ENCODE assay signal across 7 mouse cellular contexts in the genomic region with DNA sequence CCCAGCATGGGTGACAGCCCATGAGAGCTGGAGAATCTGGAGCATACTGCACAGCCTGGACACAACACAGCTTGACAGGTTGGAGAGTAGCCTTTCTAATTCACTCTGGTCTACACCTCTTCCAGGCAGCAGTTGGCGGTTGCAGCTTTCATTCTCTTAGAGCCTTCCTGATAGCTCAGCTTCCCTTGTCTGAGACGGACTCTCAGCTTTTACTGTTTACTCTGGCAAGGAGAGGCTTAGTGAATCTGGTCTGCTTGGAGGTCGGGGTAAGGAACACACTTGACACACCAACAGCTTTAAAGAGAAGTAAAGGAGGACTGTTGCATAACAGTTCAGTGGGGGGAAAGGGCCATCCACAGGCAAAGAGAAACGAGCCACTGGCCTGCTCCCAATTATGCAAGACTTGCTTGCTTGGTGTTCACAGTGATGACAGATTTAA. TPM values are rescaled to one million over a fixed set of nuclear protein-coding genes. Genes with fewer than 3 reads are reported as not detected.
DNase-seq lines count a peak whose midpoint lies in the region; ATAC-seq lines count a peak whose summit lies in the region.

No protein-coding gene starts in this region.

- peak; percentile 54 for ATAC-seq in forebrain, embryonic 16.5 days
- no peak for ATAC-seq in hindbrain, embryonic 12.5 days (ENCODE audit: low FRiP score)

- H3K4me2 ChIP-seq in forebrain, embryonic 16.5 days (ENCODE audit: low read length): 0 out of 2 replicates have a peak overlapping the region, but pooled peaks have one; percentile 0
- no peak overlapping the region for H3K4me2 ChIP-seq in hindbrain, embryonic 12.5 days (replicated peaks)

- DNase-seq in NIH3T3 (ENCODE audit: low read depth): peak; percentile 59
- peak; percentile 53 for DNase-seq in adrenal gland, postnatal 25 days
- DNase-seq in lung, adult 18-20 months: peak; percentile 85 to 92
- peak; percentile 15 for DNase-seq in ovary, postnatal 36 days (ENCODE audit: low spot score)
- no peak for DNase-seq in natural killer cell, adult 2 months (ENCODE audit: low spot score in 2 of 2)

- no peaks in the 10 kb centered on the region for H3K9me3 ChIP-seq in forebrain, embryonic 16.5 days (ENCODE audit: control insufficient read depth, low read length)
- no peaks in the 10 kb centered on the region for H3K9me3 ChIP-seq in hindbrain, embryonic 12.5 days (replicated peaks)

- 23% methylated on average over 4 of the region's 4 CpGs for WGBS in forebrain, embryonic 16.5 days
- 63% methylated on average over 4 of the region's 4 CpGs for WGBS in hindbrain, embryonic 12.5 days

- H3K27ac ChIP-seq in forebrain, embryonic 16.5 days (ENCODE audit: low read length): peak overlapping the region; percentile 76
- H3K27ac ChIP-seq in hindbrain, embryonic 12.5 days: peak overlapping the region; percentile 76

- no peak overlapping the region for H3K9ac ChIP-seq in forebrain, embryonic 16.5 days (replicated peaks; ENCODE audit: low read depth, low read length)
- H3K9ac ChIP-seq in hindbrain, embryonic 12.5 days: no peak overlapping the region

- H3K36me3 ChIP-seq in forebrain, embryonic 16.5 days (ENCODE audit: control insufficient read depth, insufficient read depth): no peaks in the 10 kb centered on the region
- H3K36me3 ChIP-seq in hindbrain, embryonic 12.5 days: no peaks in the 10 kb centered on the region

- no peaks in the 10 kb centered on the region for H3K27me3 ChIP-seq in forebrain, embryonic 16.5 days (replicated peaks; ENCODE audit: control insufficient read depth, insufficient read depth, low read length)
- H3K27me3 ChIP-seq in hindbrain, embryonic 12.5 days: no peaks in the 10 kb centered on the region

- H3K4me3 ChIP-seq in forebrain, embryonic 16.5 days (replicated peaks; ENCODE audit: low read length): no peak overlapping the region
- H3K4me3 ChIP-seq in hindbrain, embryonic 12.5 days: no peak overlapping the region

- H3K4me1 ChIP-seq in forebrain, embryonic 16.5 days (replicated peaks; ENCODE audit: control insufficient read depth, insufficient read depth, low read length): peaks cover 22% of the 10 kb centered on the region
- peaks cover 21% of the 10 kb centered on the region for H3K4me1 ChIP-seq in hindbrain, embryonic 12.5 days

RNA-seq across cellular contexts. Expression of a gene that starts 22.1 kb away (rescaled TPM):
- total RNA-seq in adrenal gland, postnatal 25 days (2021): 33.3 and 34.4 TPM in 2 replicates
- polyA plus RNA-seq in forebrain, embryonic 16.5 days (2015; fragmentation: Nextera tagmentation; extraction: Ambion mirVana): 42.1 and 42.2 TPM in 2 replicates
- polyA plus RNA-seq in hindbrain, embryonic 12.5 days (2016; fragmentation: Nextera tagmentation; extraction: Ambion mirVana): 41.5 and 47.4 TPM in 2 replicates

RNA-seq across cellular contexts. Expression of a gene that starts 46.2 kb away (rescaled TPM):
- 31.7 and 33.5 TPM in 2 replicates for total RNA-seq in adrenal gland, postnatal 25 days (2021)
- polyA plus RNA-seq in forebrain, embryonic 16.5 days (2015; fragmentation: Nextera tagmentation; extraction: Ambion mirVana): 27.4 and 27.7 TPM in 2 replicates
- 20.2 and 20.6 TPM in 2 replicates for polyA plus RNA-seq in hindbrain, embryonic 12.5 days (2016; fragmentation: Nextera tagmentation; extraction: Ambion mirVana)

RNA-seq across cellular contexts. Expression of a gene that starts 47.1 kb away (rescaled TPM):
- total RNA-seq in adrenal gland, postnatal 25 days (2021): 98.3 and 127 TPM in 2 replicates
- polyA plus RNA-seq in forebrain, embryonic 16.5 days (2015; fragmentation: Nextera tagmentation; extraction: Ambion mirVana): 59.1 and 63.4 TPM in 2 replicates
- 87.5 and 90.2 TPM in 2 replicates for polyA plus RNA-seq in hindbrain, embryonic 12.5 days (2016; fragmentation: Nextera tagmentation; extraction: Ambion mirVana)

RNA-seq across cellular contexts. Expression of a gene that starts 54.6 kb away (rescaled TPM):
- 5.3 and 9.8 TPM in 2 replicates for total RNA-seq in adrenal gland, postnatal 25 days (2021)
- 2.9 and 5.5 TPM in 2 replicates for polyA plus RNA-seq in forebrain, embryonic 16.5 days (2015; fragmentation: Nextera tagmentation; extraction: Ambion mirVana)
- polyA plus RNA-seq in hindbrain, embryonic 12.5 days (2016; fragmentation: Nextera tagmentation; extraction: Ambion mirVana): 4.5 and 5.9 TPM in 2 replicates

Comparison
In these comparisons a context has a peak if more than half of its experiments do, and no peak if none do; other contexts are left out.
1. DNase-seq: peak in NIH3T3 (single experiment), adrenal gland, postnatal 25 days (single experiment), lung, adult 18-20 months (2 of 2) and ovary, postnatal 36 days (single experiment); none in natural killer cell, adult 2 months (0 of 2).